In genomic region chr1:152008473-152008991, GRCm38 (mm10) we compare ENCODE assay signal across 10 mouse cellular contexts.
DNase-seq lines count a peak whose midpoint lies in the region; ATAC-seq lines count a peak whose summit lies in the region.
"Had no signal": no experiment of that assay in that cellular context is flagged by ENCODE, and none has a peak within 500 bp of the region (broad histone marks: within the 10 kb centered on the region; RNA-seq: fewer than 3 reads in every experiment).

No protein-coding gene starts in this region.

- H3K4me2 ChIP-seq in embryonic facial prominence, embryonic 14.5 days (ENCODE audit: low read depth, low read length), result no peak overlapping the region
- H3K4me2 ChIP-seq in kidney, embryonic 16.5 days (replicated peaks; ENCODE audit: low read depth, low read length), result no peak overlapping the region
- H3K4me2 ChIP-seq in intestine, embryonic 16.5 days (ENCODE audit: low read depth, low read length), result no peak overlapping the region

- no peak overlapping the region for H3K9ac ChIP-seq in embryonic facial prominence, embryonic 14.5 days (ENCODE audit: low read depth, low read length)
- H3K9ac ChIP-seq in kidney, embryonic 16.5 days (replicated peaks; ENCODE audit: low read length), result no peak overlapping the region
- no peak overlapping the region for H3K9ac ChIP-seq in intestine, embryonic 16.5 days (ENCODE audit: low read depth, low read length)

- H3K4me3 ChIP-seq in embryonic facial prominence, embryonic 14.5 days (ENCODE audit: low read depth, low read length), result no peak overlapping the region
- no peak overlapping the region for H3K4me3 ChIP-seq in embryonic facial prominence, embryonic 10.5 days
- no peak overlapping the region for H3K4me3 ChIP-seq in kidney, embryonic 16.5 days (ENCODE audit: low read length)
- no peak overlapping the region for H3K4me3 ChIP-seq in intestine, embryonic 16.5 days (ENCODE audit: low read length)

- no peak overlapping the region for H3K27ac ChIP-seq in embryonic facial prominence, embryonic 14.5 days (replicated peaks; ENCODE audit: low read depth, low read length)
- no peak overlapping the region for H3K27ac ChIP-seq in embryonic facial prominence, embryonic 10.5 days (replicated peaks)
- H3K27ac ChIP-seq in kidney, embryonic 16.5 days (ENCODE audit: low read length), result no peak overlapping the region
- no peak overlapping the region for H3K27ac ChIP-seq in intestine, embryonic 16.5 days (ENCODE audit: low read length)
- H3K27ac ChIP-seq: kidney, postnatal 0 days had no signal

- H3K36me3 ChIP-seq in embryonic facial prominence, embryonic 14.5 days (ENCODE audit: control insufficient read depth, insufficient read depth, low read length), result 0 out of 2 replicates have a peak, but pooled peaks cover 16% of the 10 kb centered on the region
- peaks cover 12% of the 10 kb centered on the region for H3K36me3 ChIP-seq in embryonic facial prominence, embryonic 10.5 days (replicated peaks)
- H3K36me3 ChIP-seq in kidney, embryonic 16.5 days (ENCODE audit: insufficient read depth, low read length), result peaks cover 9% of the 10 kb centered on the region; the same call in 1 of the 2 replicates
- H3K36me3 ChIP-seq in intestine, embryonic 16.5 days (ENCODE audit: control insufficient read depth, insufficient read depth, low read length), result no peaks in the 10 kb centered on the region

- H3K27me3 ChIP-seq in embryonic facial prominence, embryonic 14.5 days (replicated peaks; ENCODE audit: control insufficient read depth, insufficient read depth, low read length), result no peaks in the 10 kb centered on the region
- no peaks in the 10 kb centered on the region for H3K27me3 ChIP-seq in embryonic facial prominence, embryonic 10.5 days (replicated peaks; ENCODE audit: low read depth, poor library complexity, severe bottlenecking)
- H3K27me3 ChIP-seq in kidney, embryonic 16.5 days (ENCODE audit: insufficient read depth, low read length), result no peaks in the 10 kb centered on the region
- no peaks in the 10 kb centered on the region for H3K27me3 ChIP-seq in intestine, embryonic 16.5 days (replicated peaks; ENCODE audit: control insufficient read depth, insufficient read depth, low read length)
- H3K27me3 ChIP-seq: CH12.LX had no signal

- H3K4me1 ChIP-seq in embryonic facial prominence, embryonic 14.5 days (ENCODE audit: control insufficient read depth, insufficient read depth, low read length), result peaks cover 10% of the 10 kb centered on the region; the same call in 1 of the 2 replicates
- H3K4me1 ChIP-seq in embryonic facial prominence, embryonic 10.5 days, result peaks cover 23% of the 10 kb centered on the region
- no peaks in the 10 kb centered on the region for H3K4me1 ChIP-seq in kidney, embryonic 16.5 days (ENCODE audit: insufficient read depth, low read length)
- H3K4me1 ChIP-seq in intestine, embryonic 16.5 days (ENCODE audit: control insufficient read depth, insufficient read depth, low read length), result 0 out of 2 replicates have a peak, but pooled peaks cover 5% of the 10 kb centered on the region

- 48% methylated on average over 8 of the region's 8 CpGs for WGBS in embryonic facial prominence, embryonic 14.5 days
- WGBS in embryonic facial prominence, embryonic 10.5 days, result 49% methylated on average over 8 of the region's 8 CpGs
- WGBS in kidney, embryonic 16.5 days, result 58% methylated on average over 8 of the region's 8 CpGs
- 44% methylated on average over 8 of the region's 8 CpGs for WGBS in intestine, embryonic 16.5 days

- H3K9me3 ChIP-seq in embryonic facial prominence, embryonic 14.5 days (ENCODE audit: control insufficient read depth, low read length), result no peaks in the 10 kb centered on the region
- no peaks in the 10 kb centered on the region for H3K9me3 ChIP-seq in embryonic facial prominence, embryonic 10.5 days
- no peaks in the 10 kb centered on the region for H3K9me3 ChIP-seq in kidney, embryonic 16.5 days (ENCODE audit: low read length)
- no peaks in the 10 kb centered on the region for H3K9me3 ChIP-seq in intestine, embryonic 16.5 days (ENCODE audit: control insufficient read depth, low read length)

- ATAC-seq in embryonic facial prominence, embryonic 14.5 days (ENCODE audit: low read depth), result no peak
- no peak for ATAC-seq in kidney, embryonic 16.5 days (ENCODE audit: low FRiP score, low TSS enrichment)
- ATAC-seq in intestine, embryonic 16.5 days, result peak; percentile 42

- peak; percentile 26 for DNase-seq in embryonic facial prominence, embryonic 14.5 days (ENCODE audit: low spot score)
- DNase-seq in embryonic facial prominence, embryonic 10.5 days (ENCODE audit: low spot score), result no peak
- peak; percentile 22 for DNase-seq in kidney, postnatal 10 days
- peak; percentile 73 for DNase-seq in CD4-positive, CD25-positive, alpha-beta regulatory T cell, adult 2 months (ENCODE audit: low read depth, low spot score)
- DNase-seq in cerebellum, adult 8-10 months, result no peak
- no peak for DNase-seq in thymus, postnatal 4 days

Comparison
In these comparisons a context has a peak if more than half of its experiments do, and no peak if none do; other contexts are left out.
1. DNase-seq: peak in embryonic facial prominence, embryonic 14.5 days (single experiment), kidney, postnatal 10 days (single experiment) and CD4-positive, CD25-positive, alpha-beta regulatory T cell, adult 2 months (single experiment); none in embryonic facial prominence, embryonic 10.5 days (single experiment), cerebellum, adult 8-10 months (single experiment) and thymus, postnatal 4 days (single experiment).